Mouse (Mus musculus): ENCODE results near the gene H2-M10.3. TPM values are rescaled to one million over a fixed set of nuclear protein-coding genes. Genes with fewer than 3 reads are reported as not detected.
"Not testable (repeated sequence)": the region's sequence is repeated elsewhere in the genome, so short reads cannot be mapped to it uniquely, and the experiment has no call there.

H2-M10.3 gene
- polyA plus RNA-seq (2015; fragmentation: Nextera tagmentation; extraction: Ambion mirVana): not detected in 2 replicates

DNA sequence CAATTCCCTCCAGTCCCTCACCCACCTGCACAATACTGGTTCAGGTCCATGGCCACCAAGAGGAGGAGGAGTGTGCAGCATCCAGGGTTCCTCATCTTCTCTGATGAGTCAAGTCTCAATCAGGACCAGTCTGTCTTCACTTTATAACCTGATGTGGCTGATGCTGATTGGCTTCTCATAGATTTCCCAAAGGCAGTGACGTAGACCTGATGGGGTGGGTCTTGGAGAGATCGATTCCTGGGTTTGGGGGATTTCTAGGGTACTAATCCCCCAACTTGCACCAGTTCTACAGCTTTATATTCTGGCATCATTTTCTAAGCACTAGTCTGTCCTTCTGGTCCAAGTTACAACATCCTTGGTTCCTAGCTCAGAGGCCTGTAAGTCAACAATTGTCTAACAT, at the start of gene H2-M10.3:
TSS of gene H2-M10.3 (minus strand) at position 101 of the 400 bp plus-strand sequence.
- ATAC-seq (ENCODE audit: low read depth); H3K27ac ChIP-seq (ENCODE audit: low read length); H3K4me3 ChIP-seq (ENCODE audit: low read depth, low read length); H3K4me1 ChIP-seq (ENCODE audit: control insufficient read depth, low read depth, low read length); H3K27me3 ChIP-seq (ENCODE audit: control insufficient read depth, insufficient read depth, low read depth, low read length); H3K9ac ChIP-seq (ENCODE audit: low read depth, low read length); H3K4me2 ChIP-seq (ENCODE audit: low read depth, low read length); H3K36me3 ChIP-seq (ENCODE audit: control insufficient read depth, insufficient read depth); H3K9me3 ChIP-seq (replicated peaks; ENCODE audit: control insufficient read depth, low read length): not testable (repeated sequence)
- WGBS (ENCODE audit: insufficient replicate concordance): 72% methylated on average over 2 of the region's 2 CpGs

DNA sequence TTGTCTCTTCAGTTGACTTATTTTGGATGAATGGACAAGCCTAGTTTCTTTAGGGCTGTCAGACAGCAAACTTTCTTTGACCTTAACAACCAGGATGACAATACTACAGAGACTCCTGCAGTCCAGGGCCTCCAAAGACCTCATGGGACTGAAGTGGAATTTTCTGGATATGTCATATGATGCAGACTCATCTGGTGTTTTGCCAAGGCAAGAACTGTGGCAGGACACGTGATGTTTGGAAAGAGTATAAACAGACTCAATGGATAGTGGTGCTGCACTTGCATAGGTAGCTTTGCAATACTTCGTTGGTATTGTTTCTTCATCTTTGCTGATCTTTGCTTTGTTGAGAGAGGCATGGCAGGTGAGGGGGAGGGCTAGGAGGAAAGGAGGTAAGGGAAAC, 49.2 kb upstream of the H2-M10.3 start:
- Histone ChIP-seq H3K27ac (ENCODE audit: low read length) (no peak overlapping the region), H3K27me3 (ENCODE audit: control insufficient read depth, insufficient read depth, low read depth, low read length) (no peaks in the 10 kb centered on the region), H3K9ac (ENCODE audit: low read depth, low read length) (no peak overlapping the region), H3K4me2 (ENCODE audit: low read depth, low read length) (no peak overlapping the region), H3K4me1 (ENCODE audit: control insufficient read depth, low read depth, low read length) (no peaks in the 10 kb centered on the region), H3K4me3 (ENCODE audit: low read depth, low read length) (no peak overlapping the region), H3K9me3 (replicated peaks; ENCODE audit: control insufficient read depth, low read length) (no peaks in the 10 kb centered on the region), H3K36me3 (ENCODE audit: control insufficient read depth, insufficient read depth) (no peaks in the 10 kb centered on the region)
- no peak for ATAC-seq (ENCODE audit: low read depth)
- 40% methylated on average over 2 of the region's 2 CpGs for WGBS (ENCODE audit: insufficient replicate concordance)

DNA sequence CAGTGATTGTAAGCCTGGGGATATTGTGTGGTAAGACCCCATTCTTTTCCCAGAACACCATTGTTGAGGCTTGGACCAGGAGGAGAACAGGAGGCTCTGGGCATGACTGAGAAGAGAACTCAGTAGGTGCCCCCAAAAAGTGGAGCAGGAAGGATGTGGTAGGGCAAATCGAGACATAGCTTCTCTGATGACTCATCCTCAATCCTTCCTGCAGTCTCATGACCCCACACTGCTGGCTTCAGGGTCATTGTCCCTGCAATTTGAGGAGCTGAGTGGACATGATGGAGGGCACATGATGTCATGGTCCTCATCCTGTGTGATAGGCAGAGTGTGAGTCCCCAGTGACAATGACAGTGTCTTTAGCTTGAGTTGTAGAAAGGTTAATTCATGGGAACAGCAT, 47.2 kb upstream of the H2-M10.3 start:
- Histone ChIP-seq H3K9me3 (replicated peaks; ENCODE audit: control insufficient read depth, low read length) (no peaks in the 10 kb centered on the region), H3K36me3 (ENCODE audit: control insufficient read depth, insufficient read depth) (no peaks in the 10 kb centered on the region), H3K27me3 (ENCODE audit: control insufficient read depth, insufficient read depth, low read depth, low read length) (no peaks in the 10 kb centered on the region), H3K4me1 (ENCODE audit: control insufficient read depth, low read depth, low read length) (no peaks in the 10 kb centered on the region), H3K9ac (ENCODE audit: low read depth, low read length) (no peak overlapping the region), H3K4me2 (ENCODE audit: low read depth, low read length) (no peak overlapping the region), H3K27ac (ENCODE audit: low read length) (no peak overlapping the region), H3K4me3 (ENCODE audit: low read depth, low read length) (no peak overlapping the region)
- WGBS (ENCODE audit: insufficient replicate concordance): 6% methylated on average over 1 of the region's 1 CpGs
- no peak for ATAC-seq (ENCODE audit: low read depth)

DNA sequence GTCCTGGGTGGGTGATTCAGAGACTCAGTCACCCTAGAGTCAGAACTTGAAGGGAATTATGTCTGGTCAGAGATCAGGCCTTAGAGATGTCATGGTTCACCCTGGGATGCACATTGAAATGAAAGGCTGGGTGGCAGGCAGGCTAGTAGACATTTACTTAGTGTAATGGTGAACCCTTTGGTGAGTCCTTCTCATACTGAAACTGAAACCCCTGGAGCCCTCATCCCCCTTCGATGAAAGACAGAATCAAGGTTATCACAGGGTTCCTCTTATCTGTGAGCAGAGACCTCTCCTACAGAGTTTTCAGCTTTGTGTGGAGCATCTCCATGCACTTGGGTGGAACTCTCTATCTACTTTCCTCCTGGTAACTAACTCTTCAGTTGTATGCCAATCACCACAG, 46.1 kb upstream of the H2-M10.3 start:
- 42% methylated on average over 1 of the region's 1 CpGs for WGBS (ENCODE audit: insufficient replicate concordance)
- H3K4me2 ChIP-seq (ENCODE audit: low read depth, low read length): no peak overlapping the region
- no peak for ATAC-seq (ENCODE audit: low read depth)
- no peaks in the 10 kb centered on the region for H3K27me3 ChIP-seq (ENCODE audit: control insufficient read depth, insufficient read depth, low read depth, low read length)
- no peaks in the 10 kb centered on the region for H3K4me1 ChIP-seq (ENCODE audit: control insufficient read depth, low read depth, low read length)
- no peak overlapping the region for H3K9ac ChIP-seq (ENCODE audit: low read depth, low read length)
- no peaks in the 10 kb centered on the region for H3K36me3 ChIP-seq (ENCODE audit: control insufficient read depth, insufficient read depth)
- no peak overlapping the region for H3K4me3 ChIP-seq (ENCODE audit: low read depth, low read length)
- no peaks in the 10 kb centered on the region for H3K9me3 ChIP-seq (replicated peaks; ENCODE audit: control insufficient read depth, low read length)
- no peak overlapping the region for H3K27ac ChIP-seq (ENCODE audit: low read length)

DNA sequence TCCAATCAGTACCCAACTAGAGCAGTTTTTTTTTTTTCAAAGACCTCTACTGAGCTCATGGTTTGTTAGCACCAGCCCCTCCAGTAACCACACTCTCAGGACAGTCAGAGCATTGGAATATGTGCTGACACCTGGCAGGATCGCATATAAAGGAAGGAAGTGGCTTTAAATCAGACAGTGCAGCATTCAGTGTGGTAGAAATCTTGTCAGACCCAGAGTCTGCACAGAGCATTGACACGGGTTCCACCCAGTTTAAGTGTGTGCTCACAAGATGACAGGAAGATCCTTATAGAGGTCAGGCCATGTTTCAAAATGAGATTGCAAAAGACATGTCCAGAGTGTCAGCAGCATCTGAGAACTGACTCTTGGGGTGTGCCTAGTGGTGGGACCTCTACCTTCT, 21.7 kb upstream of the H2-M10.3 start:
- H3K9ac ChIP-seq (ENCODE audit: low read depth, low read length): no peak overlapping the region

GRCm38 (mm10) chr17:36362404-36362803, 5.8 kb downstream of the H2-M10.3 start:
- not testable (repeated sequence) for H3K4me1 ChIP-seq (ENCODE audit: control insufficient read depth, low read depth, low read length); H3K27me3 ChIP-seq (ENCODE audit: control insufficient read depth, insufficient read depth, low read depth, low read length); ATAC-seq (ENCODE audit: low read depth); H3K4me3 ChIP-seq (ENCODE audit: low read depth, low read length); H3K9ac ChIP-seq (ENCODE audit: low read depth, low read length); H3K36me3 ChIP-seq (ENCODE audit: control insufficient read depth, insufficient read depth); H3K27ac ChIP-seq (ENCODE audit: low read length); H3K9me3 ChIP-seq (replicated peaks; ENCODE audit: control insufficient read depth, low read length); H3K4me2 ChIP-seq (ENCODE audit: low read depth, low read length)

More for the DNA sequence above, 21.7 kb upstream of the H2-M10.3 start:
- H3K4me1 ChIP-seq (ENCODE audit: control insufficient read depth, low read depth, low read length): no peaks in the 10 kb centered on the region
- H3K4me2 ChIP-seq (ENCODE audit: low read depth, low read length): no peak overlapping the region
- WGBS (ENCODE audit: insufficient replicate concordance): 21% methylated on average over 2 of the region's 2 CpGs
- H3K36me3 ChIP-seq (ENCODE audit: control insufficient read depth, insufficient read depth): no peaks in the 10 kb centered on the region
- ATAC-seq (ENCODE audit: low read depth): no peak
- H3K27ac ChIP-seq (ENCODE audit: low read length): no peak overlapping the region
- no peaks in the 10 kb centered on the region for H3K9me3 ChIP-seq (replicated peaks; ENCODE audit: control insufficient read depth, low read length)
- H3K27me3 ChIP-seq (ENCODE audit: control insufficient read depth, insufficient read depth, low read depth, low read length): no peaks in the 10 kb centered on the region
- H3K4me3 ChIP-seq (ENCODE audit: low read depth, low read length): no peak overlapping the region

- not testable (repeated sequence) for H3K9ac ChIP-seq (ENCODE audit: low read depth, low read length); H3K36me3 ChIP-seq (ENCODE audit: control insufficient read depth, insufficient read depth); H3K27me3 ChIP-seq (ENCODE audit: control insufficient read depth, insufficient read depth, low read depth, low read length); H3K27ac ChIP-seq (ENCODE audit: low read length); H3K4me3 ChIP-seq (ENCODE audit: low read depth, low read length); ATAC-seq (ENCODE audit: low read depth); H3K9me3 ChIP-seq (replicated peaks; ENCODE audit: control insufficient read depth, low read length); H3K4me1 ChIP-seq (ENCODE audit: control insufficient read depth, low read depth, low read length); H3K4me2 ChIP-seq (ENCODE audit: low read depth, low read length)
These were observed 10.7 kb downstream of the H2-M10.3 start for GRCm38 (mm10) chr17:36357512-36357911.

- ATAC-seq (ENCODE audit: low read depth): no peak
- WGBS (ENCODE audit: insufficient replicate concordance): 29% methylated on average over 3 of the region's 3 CpGs
- no peak overlapping the region for H3K9ac ChIP-seq (ENCODE audit: low read depth, low read length)
- H3K27me3 ChIP-seq (ENCODE audit: control insufficient read depth, insufficient read depth, low read depth, low read length): no peaks in the 10 kb centered on the region
- H3K36me3 ChIP-seq (ENCODE audit: control insufficient read depth, insufficient read depth): no peaks in the 10 kb centered on the region
- H3K9me3 ChIP-seq (replicated peaks; ENCODE audit: control insufficient read depth, low read length): no peaks in the 10 kb centered on the region
- no peaks in the 10 kb centered on the region for H3K4me1 ChIP-seq (ENCODE audit: control insufficient read depth, low read depth, low read length)
- H3K27ac ChIP-seq (ENCODE audit: low read length): no peak overlapping the region
- no peak overlapping the region for H3K4me3 ChIP-seq (ENCODE audit: low read depth, low read length)
- no peak overlapping the region for H3K4me2 ChIP-seq (ENCODE audit: low read depth, low read length)
These were observed 12.5 kb downstream of the H2-M10.3 start for GRCm38 (mm10) chr17:36355763-36356162.

- H3K9ac ChIP-seq (ENCODE audit: low read depth, low read length); H3K4me1 ChIP-seq (ENCODE audit: control insufficient read depth, low read depth, low read length); H3K4me3 ChIP-seq (ENCODE audit: low read depth, low read length); H3K4me2 ChIP-seq (ENCODE audit: low read depth, low read length); H3K27ac ChIP-seq (ENCODE audit: low read length); ATAC-seq (ENCODE audit: low read depth); H3K9me3 ChIP-seq (replicated peaks; ENCODE audit: control insufficient read depth, low read length); H3K36me3 ChIP-seq (ENCODE audit: control insufficient read depth, insufficient read depth); H3K27me3 ChIP-seq (ENCODE audit: control insufficient read depth, insufficient read depth, low read depth, low read length): not testable (repeated sequence)
These were observed 12.9 kb downstream of the H2-M10.3 start for GRCm38 (mm10) chr17:36355343-36355742.

DNA sequence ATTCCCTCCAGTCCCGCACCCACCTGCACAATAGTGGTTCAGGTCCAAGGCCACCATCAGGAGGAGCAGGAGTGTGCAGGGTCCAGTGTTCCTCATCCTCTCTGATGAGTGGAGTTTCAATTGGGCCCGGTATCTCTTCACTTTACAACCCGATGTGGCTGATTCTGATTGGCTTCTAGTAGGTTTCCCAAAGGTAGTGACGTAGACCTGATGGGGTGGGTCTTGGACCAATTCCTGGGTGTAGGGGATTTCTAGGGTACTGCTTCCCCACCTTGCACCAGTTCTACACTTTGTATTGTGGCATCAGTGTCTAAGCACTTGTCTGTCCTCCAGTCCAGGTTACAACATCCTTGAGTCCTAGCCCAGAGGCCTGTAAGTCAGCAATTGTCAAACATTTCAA, 42.2 kb downstream of the H2-M10.3 start, which contains the start of gene H2-M10.1:
TSS of gene H2-M10.1 (minus strand) at position 101 of the 400 bp plus-strand sequence.
- Histone ChIP-seq H3K9me3 (replicated peaks; ENCODE audit: control insufficient read depth, low read length) (no peaks in the 10 kb centered on the region), H3K27me3 (ENCODE audit: control insufficient read depth, insufficient read depth, low read depth, low read length) (no peaks in the 10 kb centered on the region), H3K4me1 (ENCODE audit: control insufficient read depth, low read depth, low read length) (no peaks in the 10 kb centered on the region), H3K27ac (ENCODE audit: low read length) (no peak within 1 kb of the TSS), H3K4me2 (ENCODE audit: low read depth, low read length) (no peak within 1 kb of the TSS), H3K9ac (ENCODE audit: low read depth, low read length) (no peak within 1 kb of the TSS), H3K36me3 (ENCODE audit: control insufficient read depth, insufficient read depth) (no peaks in the 10 kb centered on the region), H3K4me3 (ENCODE audit: low read depth, low read length) (no peak within 1 kb of the TSS)
- no peak for ATAC-seq (ENCODE audit: low read depth)
- WGBS (ENCODE audit: insufficient replicate concordance): 72% methylated on average over 4 of the region's 4 CpGs

Data from liver, embryonic 16.5 days (tissue).